Mouse (Mus musculus): ENCODE data around the gene Gse1. TPM values are rescaled to one million over a fixed set of nuclear protein-coding genes. Genes with fewer than 3 reads are reported as not detected.

The Gse1 gene
- total RNA-seq, 1 experiment, result 21.4 TPM

DNA sequence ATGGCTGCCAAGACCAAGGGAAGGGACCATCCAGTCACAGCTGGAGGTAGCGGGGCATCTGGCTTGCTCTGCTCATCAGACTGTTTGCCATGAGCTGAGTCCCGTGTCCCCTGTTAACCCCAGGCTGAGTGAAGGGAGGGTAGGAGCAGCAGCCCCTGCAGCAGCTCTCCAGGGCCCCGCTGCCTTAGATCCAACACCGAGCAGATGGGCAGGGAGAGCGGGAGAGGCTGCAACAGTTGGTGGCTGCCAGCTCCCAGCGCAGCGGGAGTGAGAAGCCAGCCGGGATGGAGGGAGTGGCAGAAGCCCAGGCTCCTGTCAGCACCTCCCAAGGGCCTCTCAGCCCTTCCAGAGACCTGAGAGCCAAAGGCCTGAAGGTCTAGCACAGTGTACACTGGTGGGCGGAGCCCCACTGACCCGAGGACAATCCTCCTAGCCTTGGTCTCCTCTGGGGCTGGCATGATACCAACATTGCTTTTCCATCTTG, 61.5 kb downstream of the Gse1 start:
- Histone ChIP-seq H3K9me3 (ENCODE audit: control insufficient read depth, insufficient read depth, low read depth, low read length) (no peaks in the 10 kb centered on the region), H3K27ac (ENCODE audit: insufficient read depth, low read depth, low read length, poor library complexity, severe bottlenecking) (no peak overlapping the region), H3K4me3 (ENCODE audit: insufficient read depth in 1 of 2, low read depth in 1 of 2, low read length in 2 of 2, poor library complexity in 1 of 2, severe bottlenecking in 1 of 2) (no peak overlapping the region), H3K9ac (ENCODE audit: insufficient read depth, low read depth, low read length, poor library complexity, severe bottlenecking) (no peak overlapping the region), H3K4me1 (ENCODE audit: control insufficient read depth in 2 of 2, insufficient read depth in 2 of 2, low read length in 2 of 2, poor library complexity in 1 of 2) (peaks cover 0 to 19% of the 10 kb centered on the region in 2 experiments; a peak in 1 of 4 replicates), H3K36me3 (ENCODE audit: control insufficient read depth, insufficient read depth, low read length, poor library complexity, severe bottlenecking) (no peaks in the 10 kb centered on the region)
- in situ Hi-C loops (cut with MboI; ENCODE audit: low sequenced_read_pairs in 2 of 2, unreplicated experiment in 2 of 2), result no loop called here
- DNase-seq (ENCODE audit: low read depth, low spot score), result no peak
- TF ChIP-seq ZC3H11A (IDR thresholded peaks at IDR 0.05; ENCODE audit: borderline replicate concordance, low read depth, low read length) (no peak), HCFC1 (IDR thresholded peaks at IDR 0.05; ENCODE audit: borderline replicate concordance, insufficient read depth, low read length) (no peak), CHD2 (IDR thresholded peaks at IDR 0.05; ENCODE audit: low read depth, low read length) (no peak), MAFK (IDR thresholded peaks at IDR 0.05; ENCODE audit: insufficient read depth, low read depth, low read length) (no peak), ZNF384 (IDR thresholded peaks at IDR 0.05; ENCODE audit: low read depth, low read length) (no peak)

DNA sequence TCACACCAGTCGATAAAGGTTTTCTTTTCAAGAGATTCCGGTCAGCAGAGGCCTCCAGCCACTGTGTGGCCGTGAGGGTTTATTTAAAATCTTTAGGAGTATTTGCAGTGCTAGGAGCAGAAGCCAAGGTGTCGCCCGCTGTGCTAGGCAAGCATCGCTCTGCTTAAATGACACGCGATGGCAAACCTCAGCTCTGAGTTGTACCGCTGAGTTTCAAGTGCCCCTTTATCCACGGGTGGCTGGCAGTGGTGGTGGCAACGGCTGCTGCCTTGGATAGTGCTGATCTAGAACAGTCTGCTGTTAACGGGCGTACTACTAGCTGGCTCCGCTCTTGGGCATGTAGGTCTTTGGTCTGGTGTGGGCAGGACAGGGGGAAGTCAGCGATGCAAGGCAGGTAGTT, 62.4 kb downstream of the Gse1 start:
- H3K27ac ChIP-seq (ENCODE audit: insufficient read depth, low read depth, low read length, poor library complexity, severe bottlenecking), result no peak overlapping the region
- H3K9me3 ChIP-seq (ENCODE audit: control insufficient read depth, insufficient read depth, low read depth, low read length), result no peaks in the 10 kb centered on the region
- TF ChIP-seq ZNF384 (IDR thresholded peaks at IDR 0.05; ENCODE audit: low read depth, low read length), result no peak
- no peak for TF ChIP-seq ZC3H11A (IDR thresholded peaks at IDR 0.05; ENCODE audit: borderline replicate concordance, low read depth, low read length)
- no peak for TF ChIP-seq MAFK (IDR thresholded peaks at IDR 0.05; ENCODE audit: insufficient read depth, low read depth, low read length)
- TF ChIP-seq HCFC1 (IDR thresholded peaks at IDR 0.05; ENCODE audit: borderline replicate concordance, insufficient read depth, low read length), result no peak
- no peak for TF ChIP-seq CHD2 (IDR thresholded peaks at IDR 0.05; ENCODE audit: low read depth, low read length)
- no peak overlapping the region for H3K9ac ChIP-seq (ENCODE audit: insufficient read depth, low read depth, low read length, poor library complexity, severe bottlenecking)
- no peak overlapping the region for H3K4me3 ChIP-seq (ENCODE audit: insufficient read depth in 1 of 2, low read depth in 1 of 2, low read length in 2 of 2, poor library complexity in 1 of 2, severe bottlenecking in 1 of 2)
- H3K36me3 ChIP-seq (ENCODE audit: control insufficient read depth, insufficient read depth, low read length, poor library complexity, severe bottlenecking), result no peaks in the 10 kb centered on the region
- no peak for DNase-seq (ENCODE audit: low read depth, low spot score)
- in situ Hi-C loops (cut with MboI; ENCODE audit: low sequenced_read_pairs in 2 of 2, unreplicated experiment in 2 of 2), result no loop called here
- peaks cover 0 to 21% of the 10 kb centered on the region in 2 experiments; a peak in 1 of 4 replicates for H3K4me1 ChIP-seq (ENCODE audit: control insufficient read depth in 2 of 2, insufficient read depth in 2 of 2, low read length in 2 of 2, poor library complexity in 1 of 2)

DNA sequence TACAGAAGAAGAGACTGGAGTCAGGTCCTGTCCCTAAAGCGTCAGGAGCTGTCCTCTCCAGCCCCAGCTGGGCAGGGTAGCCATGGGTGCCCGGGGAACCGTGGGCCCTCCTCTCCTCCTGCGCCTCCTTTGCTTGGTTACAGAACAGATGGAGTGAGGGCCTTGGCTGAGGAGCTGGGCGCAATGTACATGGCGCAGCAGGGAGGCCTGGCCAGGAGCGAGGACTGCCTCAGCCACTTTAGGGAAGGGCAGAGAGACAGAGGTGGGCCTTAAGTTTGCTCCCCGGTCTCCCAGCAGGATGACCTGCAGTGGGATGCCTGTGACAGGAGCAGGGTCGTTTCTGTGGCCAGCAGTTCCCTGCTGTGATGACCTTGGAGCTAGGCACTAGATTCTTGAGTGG, 63.4 kb downstream of the Gse1 start:
- Histone ChIP-seq H3K27ac (ENCODE audit: insufficient read depth, low read depth, low read length, poor library complexity, severe bottlenecking) (no peak overlapping the region), H3K9ac (ENCODE audit: insufficient read depth, low read depth, low read length, poor library complexity, severe bottlenecking) (no peak overlapping the region), H3K4me1 (ENCODE audit: control insufficient read depth in 2 of 2, insufficient read depth in 2 of 2, low read length in 2 of 2, poor library complexity in 1 of 2) (peaks cover 0 to 21% of the 10 kb centered on the region in 2 experiments; a peak in 1 of 4 replicates), H3K36me3 (ENCODE audit: control insufficient read depth, insufficient read depth, low read length, poor library complexity, severe bottlenecking) (no peaks in the 10 kb centered on the region), H3K9me3 (ENCODE audit: control insufficient read depth, insufficient read depth, low read depth, low read length) (no peaks in the 10 kb centered on the region), H3K4me3 (ENCODE audit: insufficient read depth in 1 of 2, low read depth in 1 of 2, low read length in 2 of 2, poor library complexity in 1 of 2, severe bottlenecking in 1 of 2) (no peak overlapping the region)
- in situ Hi-C loops (cut with MboI; ENCODE audit: low sequenced_read_pairs in 2 of 2, unreplicated experiment in 2 of 2), result no loop called here
- DNase-seq (ENCODE audit: low read depth, low spot score), result no peak
- TF ChIP-seq HCFC1 (IDR thresholded peaks at IDR 0.05; ENCODE audit: borderline replicate concordance, insufficient read depth, low read length), result no peak
- no peak for TF ChIP-seq MAFK (IDR thresholded peaks at IDR 0.05; ENCODE audit: insufficient read depth, low read depth, low read length)
- TF ChIP-seq ZNF384 (IDR thresholded peaks at IDR 0.05; ENCODE audit: low read depth, low read length), result no peak
- TF ChIP-seq CHD2 (IDR thresholded peaks at IDR 0.05; ENCODE audit: low read depth, low read length), result no peak
- no peak for TF ChIP-seq ZC3H11A (IDR thresholded peaks at IDR 0.05; ENCODE audit: borderline replicate concordance, low read depth, low read length)

DNA sequence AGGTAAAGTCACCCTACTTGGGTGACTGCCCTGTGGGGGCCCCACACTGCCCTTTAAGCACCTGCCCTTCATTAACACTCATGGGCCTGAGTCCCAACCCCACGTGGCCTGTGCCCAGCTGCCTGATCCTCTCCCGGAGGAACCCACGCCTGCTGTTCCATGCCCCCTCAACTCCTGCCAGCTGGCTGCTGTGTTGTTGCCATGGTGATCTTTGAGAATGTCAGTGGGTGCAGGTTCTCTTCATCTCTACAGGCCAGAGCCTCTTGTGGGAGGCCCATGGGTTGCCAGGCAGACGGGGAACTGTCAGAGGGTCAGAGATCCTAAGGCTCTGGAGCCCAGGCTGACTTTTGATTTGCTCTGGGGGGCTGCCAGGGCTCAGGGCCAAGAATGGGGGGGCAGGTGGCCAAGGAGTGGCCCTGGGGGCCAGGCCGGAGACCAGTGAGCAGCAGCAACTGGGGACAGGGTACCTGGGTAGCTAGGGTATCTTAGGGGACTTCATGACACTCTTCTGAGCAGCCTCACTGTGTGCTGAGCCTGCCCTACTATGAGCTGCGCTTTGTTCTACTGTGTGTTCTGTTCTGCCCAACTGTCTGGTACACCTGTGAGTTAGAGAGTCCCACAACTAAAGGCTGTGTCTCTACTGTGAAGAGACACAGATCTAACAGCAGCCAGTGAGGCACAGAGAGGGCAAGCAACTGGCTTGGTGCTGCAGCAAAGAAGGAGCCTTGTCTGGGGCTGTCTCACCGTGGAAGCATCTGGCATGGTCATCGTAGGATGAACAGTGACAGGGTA, 64.3 kb downstream of the Gse1 start:
- no peak overlapping the region for H3K4me3 ChIP-seq (ENCODE audit: insufficient read depth in 1 of 2, low read depth in 1 of 2, low read length in 2 of 2, poor library complexity in 1 of 2, severe bottlenecking in 1 of 2)
- no peak overlapping the region for H3K9ac ChIP-seq (ENCODE audit: insufficient read depth, low read depth, low read length, poor library complexity, severe bottlenecking)
- H3K36me3 ChIP-seq (ENCODE audit: control insufficient read depth, insufficient read depth, low read length, poor library complexity, severe bottlenecking), result no peaks in the 10 kb centered on the region
- H3K9me3 ChIP-seq (ENCODE audit: control insufficient read depth, insufficient read depth, low read depth, low read length), result no peaks in the 10 kb centered on the region
- H3K4me1 ChIP-seq (ENCODE audit: control insufficient read depth in 2 of 2, insufficient read depth in 2 of 2, low read length in 2 of 2, poor library complexity in 1 of 2), result peaks cover 0 to 21% of the 10 kb centered on the region in 2 experiments; a peak in 1 of 4 replicates
- H3K27ac ChIP-seq (ENCODE audit: insufficient read depth, low read depth, low read length, poor library complexity, severe bottlenecking), result no peak overlapping the region
- in situ Hi-C loops (cut with MboI; ENCODE audit: low sequenced_read_pairs in 2 of 2, unreplicated experiment in 2 of 2), result no loop called here
- TF ChIP-seq MAFK (IDR thresholded peaks at IDR 0.05; ENCODE audit: insufficient read depth, low read depth, low read length), result no peak
- no peak for TF ChIP-seq ZC3H11A (IDR thresholded peaks at IDR 0.05; ENCODE audit: borderline replicate concordance, low read depth, low read length)
- TF ChIP-seq CHD2 (IDR thresholded peaks at IDR 0.05; ENCODE audit: low read depth, low read length), result no peak
- no peak for TF ChIP-seq ZNF384 (IDR thresholded peaks at IDR 0.05; ENCODE audit: low read depth, low read length)
- no peak for TF ChIP-seq HCFC1 (IDR thresholded peaks at IDR 0.05; ENCODE audit: borderline replicate concordance, insufficient read depth, low read length)
- DNase-seq (ENCODE audit: low read depth, low spot score), result no peak
